Mouse (Mus musculus) heart, postnatal 14 days (tissue): ENCODE results near the gene Ivd. TPM values are rescaled to one million over a fixed set of nuclear protein-coding genes. Genes with fewer than 3 reads are reported as not detected.

Experiments
- DNase-seq, 2 experiments: peaks; one replicate each; pipeline ENCODE4 v3.0.0; 2021 to 2022
- intact Hi-C: fragments of 180-260 bp; cut with DNase I; formaldehyde crosslinking; loops from one replicate; pipeline ENCODE4 v1.15.1; 2025
- long read RNA-seq, 2 experiments: library from polyadenylated mRNA; stranded (forward); transcript quantifications; one replicate each; pipeline ENCODE4 v2.0.0; 2021
- total RNA-seq, 2 experiments: library from RNA; stranded (reverse); gene quantifications; 2 replicates each; pipeline ENCODE4 v1.2.3; 2021

The Ivd gene
- total RNA-seq, result 100 to 1,000 TPM; 150 to 163 TPM
- long read RNA-seq, experiment 1, transcript Ivd-201 (12 exons, 3,665 nt), result major isoform, 161 of 189 reads
- long read RNA-seq, experiment 1, partial matches to known transcripts, result 21 of 189 reads
- long read RNA-seq, experiment 1, other reads (novel, unspliced or antisense), result 5 of 189 reads
- long read RNA-seq, experiment 2, transcript Ivd-201 (12 exons, 3,665 nt), result major isoform, 150 of 172 reads
- long read RNA-seq, experiment 2, partial matches to known transcripts, result 19 of 172 reads
- long read RNA-seq, experiment 2, other reads (novel, unspliced or antisense), result 3 of 172 reads

DNA sequence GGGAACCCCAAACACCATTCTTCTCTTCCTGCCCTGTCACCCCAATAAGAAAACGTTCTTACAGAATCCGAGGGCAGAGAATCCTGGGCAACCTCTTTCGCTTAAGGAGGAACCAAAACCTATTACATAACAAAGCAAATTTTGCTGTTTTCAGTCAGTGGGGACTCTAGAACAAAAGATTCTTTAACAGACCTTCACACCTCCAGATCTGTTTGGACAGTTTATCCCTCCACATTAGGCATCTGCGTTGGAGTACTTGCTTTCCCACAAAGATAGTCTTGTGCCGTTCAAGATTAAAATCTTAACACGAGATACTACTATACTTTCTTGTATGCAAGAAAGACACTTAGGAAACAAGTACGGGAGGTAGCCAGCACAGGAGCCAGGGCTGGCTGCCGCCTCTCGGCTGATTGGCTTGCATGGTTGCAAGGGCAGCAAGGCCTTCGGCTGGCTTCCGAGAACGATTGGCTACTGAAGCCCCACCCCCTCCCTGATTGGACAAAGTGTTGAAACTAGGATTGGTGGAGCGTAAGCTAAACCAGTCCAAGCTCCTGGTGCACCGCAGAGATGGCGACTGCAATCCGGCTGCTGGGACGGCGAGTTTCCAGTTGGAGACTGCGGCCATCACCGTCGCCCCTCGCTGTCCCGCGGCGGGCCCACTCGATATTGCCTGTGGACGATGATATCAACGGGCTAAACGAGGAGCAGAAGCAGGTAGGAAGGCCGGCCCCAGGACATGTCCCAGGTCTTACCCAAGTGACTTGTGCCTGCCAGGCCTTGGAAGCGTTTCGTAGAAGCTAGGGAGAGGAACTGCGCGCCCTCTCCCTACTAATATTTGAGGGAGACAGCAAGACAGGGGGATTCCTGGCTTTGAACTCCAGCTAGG is at the start of gene Ivd:
Gene Ivd, plus strand, starts transcription at position 501 of the 886 bp plus-strand sequence.
- DNase-seq, result peak; percentile 86 to 89
- intact Hi-C loops, result no loop called here

DNA sequence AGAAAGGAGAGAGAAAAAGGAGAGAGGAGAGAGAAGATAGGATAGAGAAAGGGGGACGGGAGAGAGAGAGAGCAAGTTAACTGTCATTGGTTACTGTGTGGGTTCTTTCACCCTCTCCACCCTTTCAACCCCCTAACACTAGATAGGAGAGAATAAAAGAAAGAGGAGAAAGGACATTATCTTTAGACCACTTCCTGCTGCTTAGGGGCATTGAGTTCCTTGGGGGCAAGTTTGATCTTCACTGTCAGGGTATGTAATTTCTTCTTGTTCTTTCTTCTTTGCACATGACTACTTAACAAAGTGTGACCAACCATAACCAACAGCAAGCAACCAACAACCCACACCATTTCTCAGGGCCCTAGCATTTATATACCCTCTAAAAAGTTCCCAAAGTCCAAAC is 49.0 kb upstream of the Ivd start:
- intact Hi-C loops, result no loop called here
- DNase-seq, result no peak

DNA sequence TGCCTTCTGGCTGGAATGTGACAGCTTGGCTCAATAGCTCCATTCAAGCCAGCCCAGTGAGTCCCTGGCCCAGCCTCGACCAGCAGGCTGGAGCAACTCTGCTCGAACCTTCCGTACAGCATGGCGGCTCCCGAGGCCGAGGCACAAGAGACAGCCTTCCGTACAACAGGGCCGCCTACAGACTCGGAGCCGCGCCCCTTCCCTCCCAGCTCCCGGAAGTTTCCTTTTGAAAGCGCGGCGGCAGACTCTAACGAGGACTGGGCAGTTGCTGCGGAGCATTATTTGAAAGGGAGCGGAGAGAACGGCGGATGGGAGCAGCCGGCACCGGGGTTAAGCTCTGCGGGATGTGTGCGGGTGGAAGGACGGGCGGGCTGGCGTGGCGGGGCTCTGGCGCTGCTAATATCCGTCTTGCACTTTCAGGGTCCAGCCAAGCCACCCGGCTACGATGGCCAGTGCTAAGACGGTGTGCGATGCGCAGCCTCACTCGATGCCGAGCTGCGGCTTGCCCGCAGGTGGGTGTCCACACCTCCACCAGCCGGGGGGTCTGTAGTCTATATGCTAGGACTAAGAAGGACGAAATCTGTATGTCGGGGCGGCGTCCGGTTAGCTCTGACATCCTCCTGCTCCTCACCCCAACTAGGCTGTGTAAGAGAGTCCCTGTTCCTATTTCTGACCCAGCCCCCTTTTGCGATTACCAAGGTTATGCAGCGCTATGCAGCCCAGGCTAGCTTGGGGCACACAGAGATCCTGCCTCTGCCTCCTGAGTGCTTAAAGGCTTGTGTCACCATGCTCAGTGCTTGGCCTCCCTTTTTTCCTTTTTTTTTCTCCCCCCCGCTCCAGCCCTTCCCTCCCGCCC is 47.5 kb upstream of the Ivd start, which contains the start of gene Knstrn:
Gene Knstrn, plus strand, starts transcription at position 23 of the 856 bp plus-strand sequence.
- intact Hi-C loops, result no loop called here

DNA sequence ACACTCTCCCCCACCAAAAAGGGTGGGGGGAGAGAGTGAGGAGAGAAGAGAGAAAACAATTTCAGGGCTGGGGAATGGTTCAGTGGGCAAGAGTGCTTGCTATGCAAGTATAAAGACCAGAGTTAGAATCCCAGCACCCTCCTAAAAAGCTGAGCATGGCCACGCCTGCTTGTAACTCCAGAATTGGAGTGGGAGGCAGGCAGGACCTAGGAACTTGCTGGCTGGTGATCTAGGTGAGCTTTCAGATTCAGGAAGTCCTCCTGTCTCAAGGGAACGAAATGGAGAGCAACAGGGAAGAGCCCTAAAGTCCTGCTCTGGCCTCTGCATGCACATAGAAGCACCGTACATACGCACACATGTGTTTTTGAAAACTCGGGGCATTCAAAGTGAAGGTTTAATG is 39.0 kb upstream of the Ivd start:
- DNase-seq, result no peak
- intact Hi-C loops, result no loop called here

More for the DNA sequence above, 47.5 kb upstream of the Ivd start, which contains the start of gene Knstrn:
- peak; percentile 90 to 92 for DNase-seq

DNA sequence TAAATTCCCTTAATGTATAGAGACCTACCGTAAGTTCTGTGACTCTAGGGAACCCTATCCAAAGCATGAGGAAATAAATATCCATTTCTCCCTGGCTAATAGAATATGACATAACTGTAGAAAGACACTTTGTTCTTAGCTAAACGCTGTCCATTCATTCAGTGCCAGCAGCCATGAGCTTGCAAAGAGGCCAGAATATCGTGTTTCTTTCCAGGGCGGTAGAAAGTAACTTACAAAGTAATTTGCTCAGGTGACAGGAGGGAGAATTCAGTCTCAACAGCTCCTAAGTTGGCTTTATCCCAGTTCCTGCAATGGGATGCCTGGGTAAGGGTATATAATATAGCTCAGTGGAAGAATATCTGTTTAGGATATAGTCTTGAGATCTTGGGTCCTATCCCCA is 37.4 kb upstream of the Ivd start:
- no peak for DNase-seq
- intact Hi-C loops, result no loop called here

DNA sequence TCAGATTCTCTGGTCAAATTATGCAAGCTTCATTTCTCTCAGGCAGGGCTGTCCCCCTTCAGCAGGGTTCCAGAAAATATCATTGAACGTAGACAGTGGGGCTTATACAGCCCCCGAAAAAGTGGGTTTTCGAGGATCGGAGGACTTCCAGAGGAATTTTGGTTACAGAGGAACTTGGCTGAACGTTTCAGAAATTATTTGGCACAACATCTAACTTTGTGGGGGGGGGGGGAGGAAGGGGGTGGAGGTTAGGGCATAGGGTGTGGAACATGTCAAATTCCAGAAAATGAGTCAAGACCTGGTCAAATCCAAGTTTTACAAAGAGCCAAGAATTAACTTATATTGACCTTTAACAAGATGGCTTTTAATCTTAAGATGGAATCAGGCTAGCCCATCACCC is 32.7 kb upstream of the Ivd start:
- DNase-seq, result no peak
- intact Hi-C loops, result no loop called here

DNA sequence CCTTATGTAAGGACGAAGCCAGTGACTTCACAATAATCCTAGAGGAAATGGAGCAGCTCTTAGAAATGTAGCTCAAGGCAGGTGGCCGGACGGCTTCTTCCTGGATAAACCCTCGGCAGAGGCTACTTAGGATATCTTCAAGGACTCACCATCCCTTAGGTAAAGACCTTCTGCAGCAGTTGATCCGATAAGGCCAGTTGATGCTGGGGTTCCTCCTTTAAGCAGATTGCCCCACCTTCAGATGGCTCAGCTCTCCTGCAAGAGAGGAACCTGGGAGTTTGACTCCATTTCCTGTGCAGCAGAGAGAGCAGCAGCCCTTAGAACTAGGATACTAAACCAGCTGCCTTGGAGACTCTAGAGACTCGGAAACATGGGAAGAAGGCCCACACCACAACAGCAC is 27.7 kb upstream of the Ivd start:
- intact Hi-C loops, result no loop called here
- no peak for DNase-seq

DNA sequence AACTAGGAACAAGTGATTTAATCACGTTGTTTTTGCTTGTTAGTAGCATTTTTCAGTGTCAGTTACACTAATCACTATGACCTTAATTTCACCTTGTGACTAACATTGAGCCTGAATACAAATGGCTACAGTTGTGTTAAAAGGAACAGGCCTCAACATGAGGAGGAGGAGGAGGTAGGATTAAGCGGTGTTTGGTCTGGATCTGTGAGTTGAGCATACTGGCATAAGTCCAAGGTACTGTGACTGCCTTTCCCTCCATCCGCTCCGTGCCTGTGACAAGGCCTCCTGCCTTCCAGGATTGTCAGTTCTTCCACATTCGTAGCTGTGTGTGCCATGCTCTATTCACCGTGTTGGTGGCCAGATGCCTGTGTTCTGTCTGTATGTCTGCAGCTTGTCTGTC is 26.6 kb upstream of the Ivd start:
- DNase-seq, result no peak
- intact Hi-C loops, result no loop called here

DNA sequence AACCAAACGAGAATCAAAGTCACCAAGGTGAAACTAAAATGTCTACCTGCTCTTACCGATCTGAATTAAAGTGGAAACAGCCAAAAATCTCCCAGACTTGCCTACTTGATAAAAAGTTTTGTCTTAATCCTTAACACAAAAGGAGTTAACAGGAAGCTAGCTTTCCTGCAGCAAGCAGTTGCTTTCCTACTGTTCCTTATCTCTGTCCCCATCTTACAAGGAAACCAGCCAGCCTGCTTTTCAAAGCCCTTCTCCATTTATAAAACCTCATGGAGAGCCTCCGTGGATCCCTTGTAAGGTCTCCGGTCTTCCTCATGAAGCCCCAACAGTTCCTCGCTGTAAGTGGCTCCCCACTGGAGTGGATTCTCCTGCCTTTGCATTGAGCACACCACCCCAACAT is 23.4 kb upstream of the Ivd start:
- intact Hi-C loops, result no loop called here
- DNase-seq, result no peak

DNA sequence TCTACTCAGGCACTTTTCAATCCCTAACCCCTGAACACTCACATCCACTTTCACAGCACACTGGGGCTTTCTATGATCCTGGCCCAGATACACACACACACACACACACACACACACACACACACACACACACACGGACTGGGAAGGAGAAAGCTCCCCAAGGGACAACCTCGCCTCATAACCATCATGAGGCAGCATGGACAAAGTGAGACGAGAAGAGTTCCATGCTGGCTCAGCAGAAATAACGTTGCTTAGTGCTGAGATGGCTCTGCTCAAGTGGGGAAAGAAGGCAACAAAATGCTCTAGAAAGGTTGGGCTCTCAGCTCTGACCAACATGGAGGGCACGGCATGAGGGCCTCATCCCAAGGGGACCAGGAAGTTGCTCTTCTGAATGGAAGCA is 20.6 kb upstream of the Ivd start:
- DNase-seq, result no peak
- intact Hi-C loops, result no loop called here

DNA sequence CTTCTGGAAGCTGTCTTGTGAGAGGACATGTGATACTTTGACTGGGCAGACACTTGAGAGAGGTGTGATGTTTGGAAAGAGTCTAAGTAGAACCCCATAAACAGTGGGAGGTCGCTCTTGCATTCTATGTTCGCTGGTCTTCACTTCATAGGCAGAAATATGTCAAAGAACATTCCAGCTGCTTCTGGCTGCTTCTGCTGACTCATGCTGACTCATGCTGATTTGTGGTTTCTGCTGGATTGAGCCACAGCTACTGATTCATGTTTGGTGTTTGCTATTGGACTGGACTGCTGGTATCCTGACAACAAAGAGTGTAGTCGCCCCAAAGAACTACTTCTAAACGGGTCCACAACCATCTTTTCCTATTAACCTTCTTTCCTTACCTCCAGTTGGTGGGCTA is 20.0 kb upstream of the Ivd start:
- DNase-seq, result no peak
- intact Hi-C loops, result no loop called here

DNA sequence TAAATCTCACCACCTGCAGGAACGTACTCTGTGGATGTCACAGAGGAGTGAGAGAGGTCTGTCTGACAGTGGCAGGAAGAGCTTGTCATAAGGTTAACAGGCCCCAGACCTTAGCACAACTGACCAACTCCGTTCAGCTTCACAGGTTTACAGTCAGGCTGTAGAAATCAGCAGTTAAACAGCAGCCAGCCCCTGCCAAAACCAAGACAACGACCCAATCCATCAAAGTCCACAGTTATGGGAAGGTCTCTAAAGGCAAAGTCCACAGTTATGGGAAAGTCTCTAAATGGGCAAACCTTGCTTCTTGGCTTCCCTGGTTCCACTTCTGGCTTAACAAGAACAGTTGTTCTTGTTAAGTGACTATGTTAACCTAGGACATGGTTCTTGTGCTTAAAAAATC is 17.3 kb upstream of the Ivd start:
- no peak for DNase-seq
- intact Hi-C loops, result no loop called here

DNA sequence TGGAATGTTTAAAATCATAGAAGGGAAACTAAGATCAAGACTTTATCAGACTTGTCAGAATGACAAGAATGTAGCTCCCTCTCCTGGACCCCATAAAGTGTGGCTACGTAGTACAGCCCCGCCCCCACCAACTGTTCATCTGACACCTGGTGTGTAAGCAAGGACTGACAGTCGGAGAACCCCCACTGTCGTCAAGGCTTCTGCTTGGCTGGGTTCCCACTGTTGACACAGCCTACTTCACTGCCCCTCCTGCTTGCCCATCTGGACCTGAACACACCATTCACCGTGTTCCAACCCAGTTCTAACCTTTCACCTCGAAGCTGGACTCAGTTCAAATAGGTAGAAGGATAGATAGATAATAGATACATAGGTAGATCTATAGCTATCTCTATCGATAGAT is 15.5 kb upstream of the Ivd start:
- DNase-seq, result no peak
- intact Hi-C loops, result no loop called here

DNA sequence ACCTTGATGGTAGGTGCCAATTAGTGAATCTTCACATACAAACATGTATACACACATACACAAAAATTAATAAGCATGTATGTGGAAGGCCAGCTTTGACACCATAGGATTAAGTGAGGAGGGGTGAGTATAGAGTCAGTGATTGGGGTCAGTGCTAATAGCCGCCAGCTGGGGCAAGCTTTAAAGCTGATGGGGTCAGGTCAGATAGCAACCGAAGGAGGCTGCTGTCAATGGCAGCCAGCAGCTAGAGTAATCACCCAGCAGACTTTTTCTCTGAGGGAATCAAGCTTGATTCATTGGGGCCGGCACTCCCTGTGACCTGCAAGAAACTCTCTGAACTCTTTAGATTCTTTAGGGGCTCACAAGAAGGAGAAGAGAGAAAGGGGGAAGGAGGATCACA is 10.0 kb upstream of the Ivd start:
- no peak for DNase-seq
- intact Hi-C loops, result no loop called here

DNA sequence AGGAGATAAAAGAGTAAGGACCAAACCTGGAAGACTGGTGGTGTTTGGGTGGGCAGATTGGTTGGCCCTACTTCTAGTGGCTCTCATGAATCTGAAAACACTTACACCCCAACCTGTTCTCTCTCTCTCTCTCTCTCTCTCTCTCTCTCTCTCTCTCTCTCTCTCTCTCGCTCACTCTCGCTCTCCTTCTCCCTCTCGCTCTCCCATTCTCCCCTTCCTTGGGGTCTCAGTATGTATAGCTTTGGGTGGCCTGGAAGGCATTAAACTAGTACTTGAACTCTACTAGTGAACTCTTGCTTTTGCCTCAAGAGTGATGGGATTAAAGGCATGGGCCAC is 554 bp downstream of the Ivd start:
- intact Hi-C loops, result no loop called here
- DNase-seq, result no peak

DNA sequence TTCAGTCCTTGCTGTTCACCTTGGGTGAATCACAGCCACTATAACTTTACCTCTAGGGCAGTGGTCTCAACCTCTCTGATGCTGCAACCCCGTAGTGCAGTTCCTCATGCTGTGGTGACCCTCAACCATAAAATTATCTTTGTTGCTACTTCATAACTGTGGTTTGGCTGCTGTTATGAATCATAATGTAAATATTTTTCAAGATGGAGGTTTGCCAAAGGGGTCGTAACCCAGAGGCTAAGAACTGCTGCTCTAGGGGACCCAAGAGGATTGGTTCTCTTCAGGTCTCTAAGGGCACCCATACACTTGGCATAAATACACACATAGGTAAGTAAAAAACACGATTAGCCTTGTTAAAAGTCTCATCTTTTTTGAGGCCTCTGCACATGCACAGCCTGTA is 8.8 kb downstream of the Ivd start:
- intact Hi-C loops, result no loop called here

DNA sequence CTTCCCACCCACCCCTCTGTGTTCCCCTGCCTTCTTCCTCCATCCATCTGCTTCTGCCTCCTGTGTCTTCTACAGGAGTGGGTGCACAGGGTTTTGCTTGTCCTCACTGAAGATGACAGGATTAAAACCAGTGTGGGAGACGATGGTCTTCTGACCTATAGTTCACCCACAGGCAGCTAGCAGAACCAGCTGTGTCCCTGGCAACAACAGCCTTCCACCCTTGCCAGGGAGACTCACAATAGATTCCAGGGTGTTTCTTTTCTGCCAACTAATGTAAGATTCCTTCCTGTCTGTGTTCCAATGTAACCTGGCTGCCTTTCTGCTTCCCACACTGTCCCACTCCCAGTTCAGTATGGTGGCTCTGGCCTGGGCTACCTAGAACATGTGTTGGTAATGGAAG is 9.3 kb downstream of the Ivd start:
- intact Hi-C loops, result no loop called here
- no peak for DNase-seq

More for the DNA sequence above, 8.8 kb downstream of the Ivd start:
- DNase-seq, result no peak

DNA sequence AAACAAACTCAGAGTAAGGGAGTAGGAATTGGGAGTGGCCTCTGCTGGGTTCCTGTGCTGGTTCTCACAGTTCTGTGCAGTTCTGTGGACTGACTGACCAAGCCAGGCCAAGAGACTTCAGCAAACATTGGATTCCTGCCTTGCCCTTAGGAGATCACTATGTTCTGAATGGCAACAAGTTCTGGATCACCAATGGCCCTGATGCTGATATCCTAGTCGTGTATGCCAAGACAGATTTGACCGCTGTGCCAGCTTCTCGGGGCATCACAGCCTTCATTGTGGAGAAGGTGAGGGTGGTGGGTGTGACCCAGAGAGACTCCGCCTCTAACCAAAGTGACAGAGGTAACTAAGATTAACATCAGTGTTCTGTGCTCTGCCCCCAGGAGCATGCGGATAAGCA is 11.3 kb downstream of the Ivd start:
- DNase-seq, result no peak
- intact Hi-C loops, result no loop called here

DNA sequence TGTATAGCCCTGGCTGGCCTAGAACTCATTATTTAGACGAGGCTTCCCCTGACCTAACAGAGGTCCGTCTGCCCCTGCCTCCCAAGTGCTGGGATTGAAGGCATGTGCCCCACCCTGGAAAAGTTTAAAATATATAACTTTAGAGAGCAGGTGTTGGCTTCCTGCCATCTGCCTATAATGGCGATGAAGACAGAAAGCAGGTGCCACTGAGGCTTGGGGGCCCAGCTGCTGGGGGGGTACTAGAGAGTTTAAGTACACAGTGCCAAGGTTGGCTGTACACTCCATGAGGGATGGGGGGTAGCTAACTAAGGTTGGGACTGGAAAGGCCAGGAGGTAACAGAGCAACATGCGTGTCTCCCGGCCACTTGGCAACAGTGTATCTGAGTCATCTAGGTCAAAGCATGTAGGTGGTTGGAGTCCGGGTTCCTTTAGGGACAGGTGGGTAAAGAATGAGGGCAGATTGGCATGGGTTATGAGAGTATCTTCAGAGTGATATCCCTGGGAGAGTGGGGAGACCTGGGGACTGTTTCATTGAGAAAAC is 12.2 kb downstream of the Ivd start:
- intact Hi-C loops, result no loop called here
- no peak for DNase-seq

DNA sequence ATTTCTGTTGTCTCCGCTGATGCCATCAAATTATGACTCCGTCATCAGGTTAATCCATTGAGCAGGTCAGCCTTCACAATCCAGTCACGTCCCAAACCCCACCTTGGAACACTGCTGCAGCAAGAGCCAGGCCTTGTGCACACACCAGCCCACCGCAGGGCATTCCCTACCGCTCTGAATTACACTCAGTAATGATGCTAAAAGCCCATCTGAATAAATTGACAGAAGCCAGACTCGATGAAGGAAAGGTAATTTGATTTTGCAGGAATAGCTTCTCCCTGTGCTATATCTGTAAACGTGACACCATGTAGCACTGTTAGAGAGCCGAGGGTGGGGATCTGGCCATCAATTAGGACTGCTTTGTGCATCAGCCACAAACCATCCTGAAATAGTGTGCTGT is 13.6 kb downstream of the Ivd start:
- no peak for DNase-seq
- intact Hi-C loops, result no loop called here

DNA sequence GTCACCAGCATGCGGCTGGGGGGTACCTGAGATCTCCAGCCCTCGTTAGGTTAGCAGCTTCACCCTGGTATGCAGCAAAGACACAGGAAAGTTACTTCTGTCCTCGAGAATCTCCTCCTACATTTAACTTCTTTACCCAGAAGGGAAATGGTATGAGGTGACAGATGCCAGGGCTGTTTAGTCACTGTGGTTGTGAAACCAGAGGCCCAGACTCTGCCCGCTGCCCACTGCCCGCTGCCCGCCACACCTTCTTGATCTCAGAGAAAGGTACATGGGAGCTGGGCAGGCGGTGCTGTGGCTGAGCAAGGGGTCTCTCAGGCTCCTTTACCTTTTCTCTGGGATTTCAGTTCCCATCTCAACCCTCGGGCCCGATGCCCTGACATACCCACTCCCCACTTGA is 14.7 kb downstream of the Ivd start:
- intact Hi-C loops, result no loop called here

More for the DNA sequence above, 14.7 kb downstream of the Ivd start:
- DNase-seq, result no peak
